Mouse (Mus musculus) cerebellum, adult 2 months (tissue): ENCODE results near the gene Gclm. TPM values are rescaled to one million over a fixed set of nuclear protein-coding genes. Genes with fewer than 3 reads are reported as not detected.

ENCODE experiments used
- DNase-seq, 2 experiments: peaks; one replicate each; pipeline ENCODE4 v3.0.0; 2021
- H3K27ac ChIP-seq: fragments of 200-500 bp; 2 replicates; pipeline ENCODE4 v1.5.1; 2012; ENCODE audit warnings: low read length, control low read depth, inconsistent platforms; ENCODE audit not compliant: insufficient read depth
- H3K27me3 ChIP-seq: fragments of 200-500 bp; 2 replicates; pipeline ENCODE4 v1.6.1; 2012; ENCODE audit warnings: inconsistent platforms, mild to moderate bottlenecking, low read length, moderate library complexity; ENCODE audit not compliant: control insufficient read depth, insufficient read depth
- H3K4me1 ChIP-seq: fragments of 200-500 bp; 2 replicates; pipeline ENCODE4 v1.6.1; 2011; ENCODE audit warnings: low read length; ENCODE audit not compliant: control insufficient read depth, insufficient read depth
- H3K4me3 ChIP-seq: fragments of 200-500 bp; replicated peaks from 2 replicates; pipeline ENCODE3; 2011; ENCODE audit warnings: mild to moderate bottlenecking, low read depth, low read length, control low read depth; ENCODE audit not compliant: insufficient read depth
- CTCF ChIP-seq: fragments of 200-500 bp; IDR thresholded peaks from 2 replicates; pipeline ENCODE4 v1.5.1; 2011; ENCODE audit warnings: low read depth, mild to moderate bottlenecking, control low read depth, low read length, moderate library complexity, borderline replicate concordance; ENCODE audit not compliant: insufficient read depth
- POLR2A ChIP-seq: fragments of 200-500 bp; IDR thresholded peaks from 2 replicates; pipeline ENCODE4 v1.6.1; 2011; ENCODE audit warnings: low read length, control low read depth, borderline replicate concordance; ENCODE audit not compliant: insufficient read depth
- WGBS: fragments of 180-500 bp; shearing (Covaris S2); methylation state at CpG from one replicate; pipeline ENCODE4 v1.1.7; 2018; 5-methylcytosine and 5-hydroxymethylcytosine counted together
- polyA plus RNA-seq: library from polyadenylated mRNA; depleted of rRNA; stranded (reverse); fragments of >200 nt; gene quantifications from 2 replicates; pipeline ENCODE4 v1.2.3, GENCODE M21; 2012; rRNA removed

Gclm gene
- polyA plus RNA-seq, 1 experiment: 78.6 TPM

- DNase-seq: no peak
- TF ChIP-seq CTCF: no peak
- TF ChIP-seq POLR2A: no peak
- Histone ChIP-seq H3K27me3 (0 out of 2 replicates have a peak, but pooled peaks cover 1% of the 10 kb centered on the region), H3K27ac (no peak overlapping the region), H3K4me3 (no peak overlapping the region), H3K4me1 (no peaks in the 10 kb centered on the region)
- 13% methylated on average over 11 of the region's 11 CpGs for WGBS
Observed at GRCm38 (mm10) chr3:122316621-122317020, 71.3 kb downstream of the Gclm start.

- no peak overlapping the region for H3K27ac ChIP-seq
- no peak for DNase-seq
- H3K4me1 ChIP-seq: no peaks in the 10 kb centered on the region
- TF ChIP-seq POLR2A (no peak), CTCF (no peak)
- 94% methylated on average over 6 of the region's 6 CpGs for WGBS
- no peak overlapping the region for H3K4me3 ChIP-seq
- H3K27me3 ChIP-seq: 0 out of 2 replicates have a peak, but pooled peaks cover 1% of the 10 kb centered on the region
Observed at GRCm38 (mm10) chr3:122317339-122317738, 72.0 kb downstream of the Gclm start.

Other genes with a start within 250 kb of the Gclm start
- 2.3 and 5.0 TPM in 2 replicates for gene Abca4, start 201.1 kb upstream of the Gclm start, polyA plus RNA-seq
- 24.2 and 24.3 TPM in 2 replicates for gene Dnttip2, start 28.8 kb downstream of the Gclm start, polyA plus RNA-seq
- 17.2 and 19.5 TPM in 2 replicates for gene Bcar3, start 48.6 kb downstream of the Gclm start, polyA plus RNA-seq